Mouse (Mus musculus) midbrain, embryonic 16.5 days (tissue): ENCODE data around the gene Tcn2. TPM values are rescaled to one million over a fixed set of nuclear protein-coding genes. Genes with fewer than 3 reads are reported as not detected.
A peak's percentile ranks its signal among the peaks of the same experiment; 100 is the strongest.

ENCODE experiments used
- ATAC-seq: fragments of 200-750 bp; cut with Nextera tagmentation; 2 replicates; pipeline ENCODE4 v1.8.0; 2017; ENCODE audit warnings: moderate TSS enrichment
- H3K27ac ChIP-seq: fragments of 300-500 bp; sonication (generic); 2 replicates; pipeline ENCODE4 v1.5.1; 2014; ENCODE audit warnings: mild to moderate bottlenecking, low read length, mixed read lengths
- H3K27me3 ChIP-seq: fragments of 300-500 bp; sonication (generic); 2 replicates; pipeline ENCODE4 v1.6.1; 2014; ENCODE audit warnings: low read depth, low read length, mixed read lengths; ENCODE audit not compliant: control insufficient read depth, insufficient read depth
- H3K36me3 ChIP-seq: fragments of 300-500 bp; sonication (generic); 2 replicates; pipeline ENCODE4 v1.6.1; 2014; ENCODE audit warnings: mild to moderate bottlenecking, low read length, moderate library complexity, mixed read lengths; ENCODE audit not compliant: control insufficient read depth, insufficient read depth
- H3K4me1 ChIP-seq: fragments of 300-500 bp; sonication (generic); 2 replicates; pipeline ENCODE4 v1.6.1; 2014; ENCODE audit warnings: mild to moderate bottlenecking, low read length, mixed read lengths; ENCODE audit not compliant: control insufficient read depth, insufficient read depth
- H3K4me2 ChIP-seq: fragments of 300-500 bp; sonication (generic); 2 replicates; pipeline ENCODE4 v1.6.1; 2014; ENCODE audit warnings: mild to moderate bottlenecking, low read length, mixed read lengths
- H3K4me3 ChIP-seq: fragments of 300-500 bp; sonication (generic); 2 replicates; pipeline ENCODE4 v1.5.1; 2014; ENCODE audit warnings: low read depth, mild to moderate bottlenecking, low read length, moderate library complexity, mixed read lengths
- H3K9ac ChIP-seq: fragments of 300-500 bp; sonication (generic); 2 replicates; pipeline ENCODE4 v1.6.1; 2014; ENCODE audit warnings: low read depth, low read length, mixed read lengths
- H3K9me3 ChIP-seq: fragments of 300-500 bp; sonication (generic); replicated peaks from 2 replicates; pipeline ENCODE4 v1.6.1; 2014; ENCODE audit warnings: mild to moderate bottlenecking, low read length, mixed read lengths; ENCODE audit not compliant: control insufficient read depth, poor library complexity, severe bottlenecking
- WGBS: fragments of 180-500 bp; shearing (Covaris S2); extraction: QIAGEN DNeasy Blood & Tissue Kit; methylation state at CpG from one replicate; pipeline ENCODE4 v1.1.7; 2014; 5-methylcytosine and 5-hydroxymethylcytosine counted together
- polyA plus RNA-seq: library from polyadenylated mRNA; unstranded; fragments of >200 nt; fragmentation: Nextera tagmentation; extraction: Ambion mirVana; gene quantifications from 2 replicates; pipeline ENCODE4 v1.2.1, GENCODE M21; 2015

The Tcn2 gene
- polyA plus RNA-seq, 1 experiment from 2014 or later: 19.5 TPM

GRCm38 (mm10) chr11:3936318-3936717, 4.4 kb upstream of the Tcn2 start:
- H3K27me3 ChIP-seq: no peaks in the 10 kb centered on the region
- H3K9me3 ChIP-seq: no peaks in the 10 kb centered on the region
- H3K36me3 ChIP-seq: no peaks in the 10 kb centered on the region
- no peak overlapping the region for H3K9ac ChIP-seq
- no peak overlapping the region for H3K27ac ChIP-seq
- ATAC-seq: no peak
- H3K4me3 ChIP-seq: no peak overlapping the region
- no peak overlapping the region for H3K4me2 ChIP-seq
- WGBS: 88% methylated on average over 3 of the region's 3 CpGs
- H3K4me1 ChIP-seq: peaks cover 5% of the 10 kb centered on the region

GRCm38 (mm10) chr11:3935135-3935534, 3.2 kb upstream of the Tcn2 start:
- 73% methylated on average over 4 of the region's 4 CpGs for WGBS
- Histone ChIP-seq H3K4me2 (no peak overlapping the region), H3K27me3 (no peaks in the 10 kb centered on the region), H3K4me1 (peaks cover 12% of the 10 kb centered on the region), H3K4me3 (no peak overlapping the region), H3K9me3 (no peaks in the 10 kb centered on the region), H3K36me3 (no peaks in the 10 kb centered on the region), H3K9ac (no peak overlapping the region), H3K27ac (no peak overlapping the region)
- no peak for ATAC-seq

GRCm38 (mm10) chr11:3933756-3934285, 1.9 kb upstream of the Tcn2 start:
- Histone ChIP-seq H3K4me2 (no peak overlapping the region), H3K27me3 (no peaks in the 10 kb centered on the region), H3K9ac (no peak overlapping the region), H3K9me3 (no peaks in the 10 kb centered on the region), H3K4me1 (peaks cover 12% of the 10 kb centered on the region), H3K36me3 (no peaks in the 10 kb centered on the region), H3K27ac (no peak overlapping the region), H3K4me3 (no peak overlapping the region)
- WGBS: 85% methylated on average over 9 of the region's 9 CpGs
- no peak for ATAC-seq

DNA sequence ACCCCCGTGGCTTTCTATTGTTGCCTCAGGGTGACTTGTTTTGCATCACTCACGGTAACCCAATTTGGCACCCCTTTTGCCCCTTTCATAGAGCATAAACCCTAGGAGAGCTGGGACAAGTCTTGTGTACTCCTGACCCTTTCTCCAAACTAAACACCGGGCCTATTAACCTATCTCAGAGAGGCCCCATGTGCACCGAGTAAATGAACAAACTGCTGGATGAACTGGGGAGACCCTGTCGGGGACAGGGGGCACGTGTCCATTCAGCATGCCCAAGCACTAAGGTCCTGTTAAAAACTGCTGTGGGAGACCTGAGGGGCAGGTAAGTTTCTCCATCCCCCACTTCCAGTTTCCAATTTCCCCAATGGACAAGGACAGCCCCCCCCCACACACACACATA, 1.0 kb downstream of the Tcn2 start:
- Histone ChIP-seq H3K27ac (no peak overlapping the region), H3K4me2 (peak overlapping the region; percentile 62), H3K9me3 (no peaks in the 10 kb centered on the region), H3K9ac (no peak overlapping the region), H3K4me1 (peaks cover 12% of the 10 kb centered on the region), H3K36me3 (no peaks in the 10 kb centered on the region), H3K27me3 (no peaks in the 10 kb centered on the region), H3K4me3 (peak overlapping the region; percentile 41)
- 32% methylated on average over 6 of the region's 6 CpGs for WGBS
- no peak for ATAC-seq

DNA sequence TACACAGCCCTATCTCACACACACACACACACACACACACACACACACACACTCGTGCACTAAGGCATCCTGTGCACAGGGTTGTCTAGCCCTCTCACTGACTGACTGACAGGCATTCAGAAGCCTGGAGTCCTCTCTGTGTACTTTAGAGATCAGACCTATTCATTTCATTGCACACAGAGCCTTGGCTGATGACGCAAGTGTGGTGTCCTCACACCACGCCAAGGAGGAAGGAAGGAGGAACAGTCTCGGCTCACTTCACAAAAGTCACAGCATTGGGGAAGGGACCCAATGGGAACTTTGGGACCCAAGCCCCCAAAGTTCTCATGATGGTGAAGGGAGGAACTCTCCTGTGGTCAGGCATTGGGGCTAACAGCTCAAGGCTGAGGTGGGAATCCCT, 1.9 kb downstream of the Tcn2 start:
- no peaks in the 10 kb centered on the region for H3K9me3 ChIP-seq
- H3K9ac ChIP-seq: no peak overlapping the region
- H3K4me1 ChIP-seq: peaks cover 12% of the 10 kb centered on the region
- ATAC-seq: no peak
- H3K36me3 ChIP-seq: no peaks in the 10 kb centered on the region
- H3K4me2 ChIP-seq: no peak overlapping the region
- no peak overlapping the region for H3K4me3 ChIP-seq
- 84% methylated on average over 4 of the region's 4 CpGs for WGBS
- no peak overlapping the region for H3K27ac ChIP-seq
- H3K27me3 ChIP-seq: no peaks in the 10 kb centered on the region

- WGBS: 95% methylated on average over 10 of the region's 10 CpGs
- no peaks in the 10 kb centered on the region for H3K36me3 ChIP-seq
- no peaks in the 10 kb centered on the region for H3K27me3 ChIP-seq
- H3K9me3 ChIP-seq: no peaks in the 10 kb centered on the region
- no peak for ATAC-seq
- H3K27ac ChIP-seq: no peak overlapping the region
- peaks cover 3% of the 10 kb centered on the region for H3K4me1 ChIP-seq
- no peak overlapping the region for H3K4me2 ChIP-seq
- H3K4me3 ChIP-seq: no peak overlapping the region
- no peak overlapping the region for H3K9ac ChIP-seq
Observed at GRCm38 (mm10) chr11:3925916-3926315, 6.0 kb downstream of the Tcn2 start.

- Histone ChIP-seq H3K27ac (no peak overlapping the region), H3K9ac (no peak overlapping the region), H3K4me2 (no peak overlapping the region), H3K4me3 (no peak overlapping the region), H3K36me3 (no peaks in the 10 kb centered on the region), H3K27me3 (no peaks in the 10 kb centered on the region), H3K4me1 (no peaks in the 10 kb centered on the region), H3K9me3 (no peaks in the 10 kb centered on the region)
- 97% methylated on average over 6 of the region's 6 CpGs for WGBS
- no peak for ATAC-seq
Observed at GRCm38 (mm10) chr11:3922731-3923130, 9.2 kb downstream of the Tcn2 start.

GRCm38 (mm10) chr11:3922115-3922514, 9.8 kb downstream of the Tcn2 start:
- 95% methylated on average over 9 of the region's 9 CpGs for WGBS

GRCm38 (mm10) chr11:3921281-3921850, 10.6 kb downstream of the Tcn2 start:
- Histone ChIP-seq H3K36me3 (no peaks in the 10 kb centered on the region), H3K9ac (no peak overlapping the region), H3K9me3 (no peaks in the 10 kb centered on the region), H3K4me3 (no peak overlapping the region), H3K4me1 (no peaks in the 10 kb centered on the region), H3K4me2 (no peak overlapping the region), H3K27ac (no peak overlapping the region), H3K27me3 (no peaks in the 10 kb centered on the region)
- WGBS: 21% methylated on average over 8 of the region's 8 CpGs
- ATAC-seq: no peak

More at GRCm38 (mm10) chr11:3922115-3922514, 9.8 kb downstream of the Tcn2 start:
- Histone ChIP-seq H3K27ac (no peak overlapping the region), H3K4me3 (no peak overlapping the region), H3K9me3 (no peaks in the 10 kb centered on the region), H3K4me2 (no peak overlapping the region), H3K9ac (0 out of 2 replicates have a peak overlapping the region, but pooled peaks have one; percentile 3), H3K4me1 (no peaks in the 10 kb centered on the region), H3K27me3 (no peaks in the 10 kb centered on the region), H3K36me3 (no peaks in the 10 kb centered on the region)
- no peak for ATAC-seq
